Mouse (Mus musculus): ENCODE data around the gene Lnpep. TPM values are rescaled to one million over a fixed set of nuclear protein-coding genes. Genes with fewer than 3 reads are reported as not detected.

Lnpep gene
- total RNA-seq, 1 experiment from 2014 or later: 120 TPM

GRCm38 (mm10) chr17:17617440-17618204 is 7.2 kb downstream of the Lnpep start:
- ATAC-seq (replicated peaks; ENCODE audit: insufficient number of reproducible peaks, low FRiP score, low TSS enrichment, poor library complexity, severe bottlenecking): no peak

GRCm38 (mm10) chr17:17612336-17612735 is 12.5 kb downstream of the Lnpep start:
- no peak for ATAC-seq (replicated peaks; ENCODE audit: insufficient number of reproducible peaks, low FRiP score, low TSS enrichment, poor library complexity, severe bottlenecking)

GRCm38 (mm10) chr17:17609523-17609922 is 15.3 kb downstream of the Lnpep start:
- peak; percentile 71 for ATAC-seq (replicated peaks; ENCODE audit: insufficient number of reproducible peaks, low FRiP score, low TSS enrichment, poor library complexity, severe bottlenecking)

GRCm38 (mm10) chr17:17608416-17608988 is 16.3 kb downstream of the Lnpep start:
- ATAC-seq (replicated peaks; ENCODE audit: insufficient number of reproducible peaks, low FRiP score, low TSS enrichment, poor library complexity, severe bottlenecking): no peak

GRCm38 (mm10) chr17:17604554-17604953 is 20.3 kb downstream of the Lnpep start:
- no peak for ATAC-seq (replicated peaks; ENCODE audit: insufficient number of reproducible peaks, low FRiP score, low TSS enrichment, poor library complexity, severe bottlenecking)

GRCm38 (mm10) chr17:17603609-17604008 is 21.2 kb downstream of the Lnpep start:
- ATAC-seq (replicated peaks; ENCODE audit: insufficient number of reproducible peaks, low FRiP score, low TSS enrichment, poor library complexity, severe bottlenecking): no peak

GRCm38 (mm10) chr17:17602786-17603185 is 22.1 kb downstream of the Lnpep start:
- ATAC-seq (replicated peaks; ENCODE audit: insufficient number of reproducible peaks, low FRiP score, low TSS enrichment, poor library complexity, severe bottlenecking): no peak

- ATAC-seq (replicated peaks; ENCODE audit: insufficient number of reproducible peaks, low FRiP score, low TSS enrichment, poor library complexity, severe bottlenecking): no peak
Observed at GRCm38 (mm10) chr17:17602330-17602729, 22.5 kb downstream of the Lnpep start.

- ATAC-seq (replicated peaks; ENCODE audit: insufficient number of reproducible peaks, low FRiP score, low TSS enrichment, poor library complexity, severe bottlenecking): peak; percentile 84
Observed at GRCm38 (mm10) chr17:17600804-17601252, 24.0 kb downstream of the Lnpep start.

GRCm38 (mm10) chr17:17600001-17600400 is 24.8 kb downstream of the Lnpep start:
- peak; percentile 85 for ATAC-seq (replicated peaks; ENCODE audit: insufficient number of reproducible peaks, low FRiP score, low TSS enrichment, poor library complexity, severe bottlenecking)

GRCm38 (mm10) chr17:17598355-17598754 is 26.5 kb downstream of the Lnpep start:
- no peak for ATAC-seq (replicated peaks; ENCODE audit: insufficient number of reproducible peaks, low FRiP score, low TSS enrichment, poor library complexity, severe bottlenecking)

GRCm38 (mm10) chr17:17592926-17593325 is 31.9 kb downstream of the Lnpep start:
- ATAC-seq (replicated peaks; ENCODE audit: insufficient number of reproducible peaks, low FRiP score, low TSS enrichment, poor library complexity, severe bottlenecking): no peak

- peak; percentile 91 for ATAC-seq (replicated peaks; ENCODE audit: insufficient number of reproducible peaks, low FRiP score, low TSS enrichment, poor library complexity, severe bottlenecking)
Observed at GRCm38 (mm10) chr17:17587333-17588047, 37.4 kb downstream of the Lnpep start.

- ATAC-seq (replicated peaks; ENCODE audit: insufficient number of reproducible peaks, low FRiP score, low TSS enrichment, poor library complexity, severe bottlenecking): no peak
Observed at GRCm38 (mm10) chr17:17585115-17585514, 39.7 kb downstream of the Lnpep start.

- ATAC-seq (replicated peaks; ENCODE audit: insufficient number of reproducible peaks, low FRiP score, low TSS enrichment, poor library complexity, severe bottlenecking): no peak
Observed at GRCm38 (mm10) chr17:17583896-17584295, 41.0 kb downstream of the Lnpep start.

- ATAC-seq (replicated peaks; ENCODE audit: insufficient number of reproducible peaks, low FRiP score, low TSS enrichment, poor library complexity, severe bottlenecking): peak; percentile 72
Observed at GRCm38 (mm10) chr17:17581234-17581633, 43.6 kb downstream of the Lnpep start.

GRCm38 (mm10) chr17:17576399-17576798 is 48.5 kb downstream of the Lnpep start:
- no peak for ATAC-seq (replicated peaks; ENCODE audit: insufficient number of reproducible peaks, low FRiP score, low TSS enrichment, poor library complexity, severe bottlenecking)

- no peak for ATAC-seq (replicated peaks; ENCODE audit: insufficient number of reproducible peaks, low FRiP score, low TSS enrichment, poor library complexity, severe bottlenecking)
Observed at GRCm38 (mm10) chr17:17567071-17567470, 57.8 kb downstream of the Lnpep start.

GRCm38 (mm10) chr17:17548958-17549357 is 75.9 kb downstream of the Lnpep start:
- ATAC-seq (replicated peaks; ENCODE audit: insufficient number of reproducible peaks, low FRiP score, low TSS enrichment, poor library complexity, severe bottlenecking): no peak

GRCm38 (mm10) chr17:17531338-17531737 is 93.5 kb downstream of the Lnpep start:
- no peak for ATAC-seq (replicated peaks; ENCODE audit: insufficient number of reproducible peaks, low FRiP score, low TSS enrichment, poor library complexity, severe bottlenecking)
